Mouse (Mus musculus) kidney, embryonic 16.5 days (tissue): ENCODE data around the gene Glt28d2. TPM values are rescaled to one million over a fixed set of nuclear protein-coding genes. Genes with fewer than 3 reads are reported as not detected.
A peak's percentile ranks its signal among the peaks of the same experiment; 100 is the strongest.

Experiments used
- ATAC-seq: fragments of 200-750 bp; cut with Nextera tagmentation; 2 replicates; pipeline ENCODE4 v1.8.0; 2017; ENCODE audit warnings: moderate TSS enrichment; ENCODE audit not compliant: low FRiP score, low TSS enrichment
- H3K27ac ChIP-seq: fragments of 300-500 bp; sonication (generic); 2 replicates; pipeline ENCODE4 v1.5.1; 2014; ENCODE audit warnings: low read length
- H3K27me3 ChIP-seq: fragments of 300-500 bp; sonication (generic); 2 replicates; pipeline ENCODE4 v1.6.1; 2014; ENCODE audit warnings: low read length, control low read depth, mixed read lengths; ENCODE audit not compliant: insufficient read depth
- H3K36me3 ChIP-seq: fragments of 300-500 bp; sonication (generic); 2 replicates; pipeline ENCODE4 v1.6.1; 2014; ENCODE audit warnings: low read length, control low read depth, mixed read lengths; ENCODE audit not compliant: insufficient read depth
- H3K4me1 ChIP-seq: fragments of 300-500 bp; sonication (generic); 2 replicates; pipeline ENCODE4 v1.6.1; 2014; ENCODE audit warnings: low read length, control low read depth, mixed read lengths; ENCODE audit not compliant: insufficient read depth
- H3K4me2 ChIP-seq: fragments of 300-500 bp; sonication (generic); replicated peaks from 2 replicates; pipeline ENCODE4 v1.6.1; 2014; ENCODE audit warnings: low read depth, low read length
- H3K4me3 ChIP-seq: fragments of 300-500 bp; sonication (generic); 2 replicates; pipeline ENCODE4 v1.5.1; 2014; ENCODE audit warnings: mild to moderate bottlenecking, low read length
- H3K9ac ChIP-seq: fragments of 300-500 bp; sonication (generic); replicated peaks from 2 replicates; pipeline ENCODE4 v1.6.1; 2014; ENCODE audit warnings: low read length
- H3K9me3 ChIP-seq: fragments of 300-500 bp; sonication (generic); 2 replicates; pipeline ENCODE4 v1.6.1; 2016; ENCODE audit warnings: low read length, control low read depth
- WGBS: fragments of 180-500 bp; shearing (Covaris S2); extraction: QIAGEN DNeasy Blood & Tissue Kit; methylation state at CpG from one replicate; pipeline ENCODE4 v1.1.7; 2014; 5-methylcytosine and 5-hydroxymethylcytosine counted together
- polyA plus RNA-seq: library from polyadenylated mRNA; unstranded; fragments of >200 nt; fragmentation: Nextera tagmentation; extraction: Ambion mirVana; gene quantifications from 2 replicates; pipeline ENCODE4 v1.2.1, GENCODE M21; 2015

Gene Glt28d2
- polyA plus RNA-seq, 1 experiment from 2014 or later = 3.7 TPM

GRCm38 (mm10) chr3:85855947-85856346, 31.4 kb downstream of the Glt28d2 start:
- H3K4me2 ChIP-seq = no peak overlapping the region
- WGBS = 88% methylated on average over 5 of the region's 5 CpGs
- no peak overlapping the region for H3K9ac ChIP-seq
- ATAC-seq = no peak
- no peaks in the 10 kb centered on the region for H3K9me3 ChIP-seq
- no peaks in the 10 kb centered on the region for H3K36me3 ChIP-seq
- H3K4me1 ChIP-seq = no peaks in the 10 kb centered on the region
- no peak overlapping the region for H3K4me3 ChIP-seq
- H3K27me3 ChIP-seq = no peaks in the 10 kb centered on the region
- H3K27ac ChIP-seq = no peak overlapping the region

- H3K4me1 ChIP-seq = no peaks in the 10 kb centered on the region
- no peak overlapping the region for H3K4me2 ChIP-seq
- no peak overlapping the region for H3K9ac ChIP-seq
- no peaks in the 10 kb centered on the region for H3K9me3 ChIP-seq
- no peak for ATAC-seq
- H3K4me3 ChIP-seq = no peak overlapping the region
- no peaks in the 10 kb centered on the region for H3K36me3 ChIP-seq
- H3K27ac ChIP-seq = no peak overlapping the region
- no peaks in the 10 kb centered on the region for H3K27me3 ChIP-seq
- WGBS = 91% methylated on average over 3 of the region's 3 CpGs
These were observed 32.3 kb downstream of the Glt28d2 start for GRCm38 (mm10) chr3:85855043-85855442.

- WGBS = 90% methylated on average over 6 of the region's 6 CpGs
- no peaks in the 10 kb centered on the region for H3K4me1 ChIP-seq
These were observed 33.2 kb downstream of the Glt28d2 start for GRCm38 (mm10) chr3:85854143-85854542.

GRCm38 (mm10) chr3:85853715-85854114, 33.6 kb downstream of the Glt28d2 start:
- Histone ChIP-seq H3K4me3 (no peak overlapping the region), H3K9me3 (no peaks in the 10 kb centered on the region), H3K27ac (no peak overlapping the region), H3K4me2 (no peak overlapping the region), H3K4me1 (no peaks in the 10 kb centered on the region), H3K27me3 (no peaks in the 10 kb centered on the region), H3K9ac (no peak overlapping the region), H3K36me3 (no peaks in the 10 kb centered on the region)
- ATAC-seq = no peak
- 88% methylated on average over 3 of the region's 4 CpGs for WGBS

More at GRCm38 (mm10) chr3:85854143-85854542, 33.2 kb downstream of the Glt28d2 start:
- Histone ChIP-seq H3K9me3 (no peaks in the 10 kb centered on the region), H3K27ac (no peak overlapping the region), H3K27me3 (no peaks in the 10 kb centered on the region), H3K4me3 (no peak overlapping the region), H3K4me2 (no peak overlapping the region), H3K9ac (no peak overlapping the region), H3K36me3 (no peaks in the 10 kb centered on the region)
- no peak for ATAC-seq

- H3K4me3 ChIP-seq = no peak overlapping the region
- H3K4me1 ChIP-seq = no peaks in the 10 kb centered on the region
- H3K27ac ChIP-seq = no peak overlapping the region
- no peaks in the 10 kb centered on the region for H3K9me3 ChIP-seq
- no peak overlapping the region for H3K9ac ChIP-seq
- H3K4me2 ChIP-seq = no peak overlapping the region
- H3K27me3 ChIP-seq = no peaks in the 10 kb centered on the region
- no peak for ATAC-seq
- 86% methylated on average over 1 of the region's 1 CpGs for WGBS
- H3K36me3 ChIP-seq = no peaks in the 10 kb centered on the region
These were observed 37.2 kb downstream of the Glt28d2 start for GRCm38 (mm10) chr3:85850079-85850478.

- no peaks in the 10 kb centered on the region for H3K9me3 ChIP-seq
- ATAC-seq = no peak
- H3K9ac ChIP-seq = no peak overlapping the region
- WGBS = 81% methylated on average over 1 of the region's 1 CpGs
- no peaks in the 10 kb centered on the region for H3K27me3 ChIP-seq
- no peak overlapping the region for H3K27ac ChIP-seq
- no peak overlapping the region for H3K4me3 ChIP-seq
- no peak overlapping the region for H3K4me2 ChIP-seq
- H3K4me1 ChIP-seq = peaks cover 17% of the 10 kb centered on the region
- no peaks in the 10 kb centered on the region for H3K36me3 ChIP-seq
These were observed 41.0 kb downstream of the Glt28d2 start for GRCm38 (mm10) chr3:85846316-85846715.

GRCm38 (mm10) chr3:85845341-85845740, 42.0 kb downstream of the Glt28d2 start:
- WGBS = 87% methylated on average over 6 of the region's 6 CpGs

GRCm38 (mm10) chr3:85842881-85843218, 44.5 kb downstream of the Glt28d2 start:
- Histone ChIP-seq H3K4me3 (no peak overlapping the region), H3K27me3 (no peaks in the 10 kb centered on the region), H3K27ac (peak overlapping the region; percentile 82), H3K9me3 (no peaks in the 10 kb centered on the region), H3K9ac (peak overlapping the region; percentile 45; the same call in 1 of the 2 replicates), H3K4me2 (no peak overlapping the region), H3K36me3 (no peaks in the 10 kb centered on the region), H3K4me1 (peaks cover 17% of the 10 kb centered on the region)
- no peak for ATAC-seq

More at GRCm38 (mm10) chr3:85845341-85845740, 42.0 kb downstream of the Glt28d2 start:
- no peak for ATAC-seq
- Histone ChIP-seq H3K27me3 (no peaks in the 10 kb centered on the region), H3K4me3 (no peak overlapping the region), H3K9me3 (no peaks in the 10 kb centered on the region), H3K9ac (no peak overlapping the region), H3K36me3 (no peaks in the 10 kb centered on the region), H3K4me2 (no peak overlapping the region), H3K27ac (no peak overlapping the region), H3K4me1 (peaks cover 17% of the 10 kb centered on the region)

- Histone ChIP-seq H3K4me1 (peaks cover 17% of the 10 kb centered on the region), H3K4me3 (no peak overlapping the region), H3K9me3 (no peaks in the 10 kb centered on the region), H3K9ac (peak overlapping the region; percentile 45), H3K27ac (peak overlapping the region; percentile 82), H3K4me2 (0 out of 2 replicates have a peak overlapping the region, but pooled peaks have one; percentile 22), H3K36me3 (no peaks in the 10 kb centered on the region), H3K27me3 (no peaks in the 10 kb centered on the region)
- WGBS = 13% methylated on average over 9 of the region's 9 CpGs
- peak; percentile 23; the same call in 1 of the 2 replicates for ATAC-seq
These were observed 45.0 kb downstream of the Glt28d2 start for GRCm38 (mm10) chr3:85842177-85842880.

- Histone ChIP-seq H3K9ac (no peak overlapping the region), H3K4me2 (no peak overlapping the region), H3K36me3 (no peaks in the 10 kb centered on the region), H3K4me1 (peaks cover 17% of the 10 kb centered on the region), H3K4me3 (no peak overlapping the region), H3K9me3 (no peaks in the 10 kb centered on the region), H3K27me3 (no peaks in the 10 kb centered on the region), H3K27ac (peak overlapping the region; percentile 82)
- ATAC-seq = peak; percentile 71; the same call in 1 of the 2 replicates
- WGBS = 25% methylated on average over 2 of the region's 2 CpGs
These were observed 45.7 kb downstream of the Glt28d2 start for GRCm38 (mm10) chr3:85841454-85842176.
